Mouse (Mus musculus): ENCODE results near the gene Med13l. TPM values are rescaled to one million over a fixed set of nuclear protein-coding genes. Genes with fewer than 3 reads are reported as not detected.

Med13l gene
- total and polyA plus RNA-seq, 2 experiments from 2014 or later = 11.3 to 28.9 TPM

DNA sequence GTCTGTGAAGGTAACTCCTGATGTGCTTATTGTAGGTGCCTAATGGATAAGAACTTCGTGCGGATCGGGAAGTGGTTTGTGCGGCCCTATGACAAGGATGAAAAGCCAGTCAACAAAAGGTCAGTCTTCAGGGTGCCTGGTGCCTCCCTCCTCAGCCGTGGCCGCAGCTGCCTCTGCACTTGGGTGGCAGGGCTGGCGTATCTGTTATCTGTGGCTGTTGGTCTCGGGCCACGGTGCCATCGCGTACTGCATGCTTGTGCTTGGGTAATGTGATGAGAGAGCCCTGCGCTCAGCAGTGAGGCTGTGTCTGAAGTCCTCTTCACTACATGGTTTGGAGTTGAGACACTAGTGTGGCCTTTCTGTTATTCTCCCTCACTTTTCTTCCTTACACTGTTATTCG, 120.4 kb downstream of the Med13l start:
- Histone ChIP-seq H3K9ac (replicated peaks; ENCODE audit: low read length) (no peak overlapping the region), H3K4me1 (ENCODE audit: insufficient read depth, low read length) (0 out of 2 replicates have a peak, but pooled peaks cover 5% of the 10 kb centered on the region), H3K27ac (no peak overlapping the region), H3K27me3 (ENCODE audit: insufficient read depth, low read length) (no peaks in the 10 kb centered on the region), H3K4me3 (ENCODE audit: low read length) (no peak overlapping the region), H3K4me2 (ENCODE audit: low read depth, low read length) (no peak overlapping the region), H3K9me3 (ENCODE audit: low read length) (no peaks in the 10 kb centered on the region), H3K36me3 (ENCODE audit: insufficient read depth, low read length) (no peaks in the 10 kb centered on the region)
- WGBS = 83% methylated on average over 13 of the region's 13 CpGs
- no peak for TF ChIP-seq CTCF (IDR thresholded peaks at IDR 0.05; ENCODE audit: low read depth)
- no peak for DNase-seq (ENCODE audit: low spot score)
- no peak for ATAC-seq

DNA sequence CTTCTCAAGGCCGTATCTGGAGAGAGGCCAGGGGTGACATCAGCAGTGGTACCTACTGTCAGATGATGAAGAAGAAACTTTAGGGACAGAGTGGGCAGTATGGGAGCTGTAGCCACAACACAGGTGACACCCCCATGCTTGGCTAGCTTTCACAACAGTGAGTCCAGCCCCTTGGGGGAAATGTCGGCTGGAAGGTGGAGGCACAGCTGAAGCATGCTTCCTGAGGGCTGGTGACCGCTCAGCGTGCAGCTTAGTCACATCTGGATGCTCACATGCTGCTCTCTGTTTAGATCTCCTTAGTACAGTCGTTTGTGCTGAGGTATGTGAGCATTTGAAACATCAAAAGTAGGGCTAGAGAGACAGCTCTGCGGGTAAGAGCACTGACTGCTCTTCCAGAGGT, 121.5 kb downstream of the Med13l start:
- ATAC-seq (no peak), DNase-seq (ENCODE audit: low spot score) (no peak)
- 87% methylated on average over 6 of the region's 6 CpGs for WGBS
- no peak overlapping the region for H3K9ac ChIP-seq (replicated peaks; ENCODE audit: low read length)
- H3K36me3 ChIP-seq (ENCODE audit: insufficient read depth, low read length) = no peaks in the 10 kb centered on the region
- no peak for TF ChIP-seq CTCF (IDR thresholded peaks at IDR 0.05; ENCODE audit: low read depth)
- no peak overlapping the region for H3K4me2 ChIP-seq (ENCODE audit: low read depth, low read length)
- no peak overlapping the region for H3K27ac ChIP-seq
- no peaks in the 10 kb centered on the region for H3K4me1 ChIP-seq (ENCODE audit: insufficient read depth, low read length)
- H3K9me3 ChIP-seq (ENCODE audit: low read length) = no peaks in the 10 kb centered on the region
- H3K27me3 ChIP-seq (ENCODE audit: insufficient read depth, low read length) = no peaks in the 10 kb centered on the region
- H3K4me3 ChIP-seq (ENCODE audit: low read length) = no peak overlapping the region

DNA sequence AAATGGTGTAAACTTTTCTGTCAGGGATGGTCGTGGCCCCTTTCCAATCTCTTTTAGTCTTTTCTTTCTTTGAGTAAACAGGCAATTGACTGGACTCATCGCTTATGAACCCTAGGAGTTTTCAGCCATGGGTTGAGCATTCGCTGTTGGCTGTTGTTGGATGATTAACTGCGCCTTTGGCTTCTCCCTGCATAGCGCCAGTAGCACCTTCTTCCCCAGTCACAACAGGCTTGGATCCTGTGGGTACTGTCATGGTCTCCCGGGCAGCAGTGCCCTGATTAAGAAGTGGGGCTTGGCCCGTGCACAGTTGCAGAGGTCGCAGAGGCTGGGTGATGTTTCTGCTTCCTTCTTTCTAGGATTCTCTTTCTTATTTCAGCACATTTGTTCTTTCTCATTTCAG, 124.7 kb downstream of the Med13l start:
- H3K4me2 ChIP-seq (ENCODE audit: low read depth, low read length) = no peak overlapping the region

DNA sequence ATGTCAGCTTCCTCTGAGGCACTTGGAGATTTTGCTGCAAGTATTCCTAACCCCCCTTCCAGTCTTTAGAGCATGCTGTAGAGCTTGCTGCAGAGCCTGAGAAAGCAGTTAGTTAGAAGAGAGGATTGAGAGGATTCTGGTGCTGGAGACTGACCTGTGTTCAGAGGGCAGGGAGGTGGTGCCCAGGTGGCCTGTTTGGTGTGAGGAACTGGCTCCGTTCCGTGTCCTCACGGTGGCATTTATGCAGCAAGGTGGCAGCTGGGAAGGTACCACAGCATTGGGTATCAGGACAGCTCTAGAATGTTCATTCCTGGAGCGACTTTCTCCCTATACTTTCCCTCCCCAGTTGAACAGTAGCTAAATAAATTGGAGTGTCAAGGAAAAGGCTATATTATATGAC, 125.5 kb downstream of the Med13l start:
- H3K27ac ChIP-seq = no peak overlapping the region
- H3K27me3 ChIP-seq (ENCODE audit: insufficient read depth, low read length) = no peaks in the 10 kb centered on the region
- ATAC-seq (no peak), DNase-seq (ENCODE audit: low spot score) (no peak)
- H3K9ac ChIP-seq (replicated peaks; ENCODE audit: low read length) = no peak overlapping the region
- no peaks in the 10 kb centered on the region for H3K9me3 ChIP-seq (ENCODE audit: low read length)
- no peak for TF ChIP-seq CTCF (IDR thresholded peaks at IDR 0.05; ENCODE audit: low read depth)
- H3K4me3 ChIP-seq (ENCODE audit: low read length) = no peak overlapping the region
- H3K4me1 ChIP-seq (ENCODE audit: insufficient read depth, low read length) = 0 out of 2 replicates have a peak, but pooled peaks cover 4% of the 10 kb centered on the region
- H3K4me2 ChIP-seq (ENCODE audit: low read depth, low read length) = no peak overlapping the region
- no peaks in the 10 kb centered on the region for H3K36me3 ChIP-seq (ENCODE audit: insufficient read depth, low read length)
- 90% methylated on average over 4 of the region's 4 CpGs for WGBS

More for the DNA sequence above, 124.7 kb downstream of the Med13l start:
- Histone ChIP-seq H3K4me1 (ENCODE audit: insufficient read depth, low read length) (0 out of 2 replicates have a peak, but pooled peaks cover 4% of the 10 kb centered on the region), H3K4me3 (ENCODE audit: low read length) (no peak overlapping the region), H3K9me3 (ENCODE audit: low read length) (no peaks in the 10 kb centered on the region), H3K36me3 (ENCODE audit: insufficient read depth, low read length) (no peaks in the 10 kb centered on the region), H3K27ac (no peak overlapping the region), H3K9ac (replicated peaks; ENCODE audit: low read length) (no peak overlapping the region), H3K27me3 (ENCODE audit: insufficient read depth, low read length) (no peaks in the 10 kb centered on the region)
- no peak for TF ChIP-seq CTCF (IDR thresholded peaks at IDR 0.05; ENCODE audit: low read depth)
- ATAC-seq = no peak
- WGBS = 73% methylated on average over 8 of the region's 8 CpGs
- DNase-seq (ENCODE audit: low spot score) = no peak

DNA sequence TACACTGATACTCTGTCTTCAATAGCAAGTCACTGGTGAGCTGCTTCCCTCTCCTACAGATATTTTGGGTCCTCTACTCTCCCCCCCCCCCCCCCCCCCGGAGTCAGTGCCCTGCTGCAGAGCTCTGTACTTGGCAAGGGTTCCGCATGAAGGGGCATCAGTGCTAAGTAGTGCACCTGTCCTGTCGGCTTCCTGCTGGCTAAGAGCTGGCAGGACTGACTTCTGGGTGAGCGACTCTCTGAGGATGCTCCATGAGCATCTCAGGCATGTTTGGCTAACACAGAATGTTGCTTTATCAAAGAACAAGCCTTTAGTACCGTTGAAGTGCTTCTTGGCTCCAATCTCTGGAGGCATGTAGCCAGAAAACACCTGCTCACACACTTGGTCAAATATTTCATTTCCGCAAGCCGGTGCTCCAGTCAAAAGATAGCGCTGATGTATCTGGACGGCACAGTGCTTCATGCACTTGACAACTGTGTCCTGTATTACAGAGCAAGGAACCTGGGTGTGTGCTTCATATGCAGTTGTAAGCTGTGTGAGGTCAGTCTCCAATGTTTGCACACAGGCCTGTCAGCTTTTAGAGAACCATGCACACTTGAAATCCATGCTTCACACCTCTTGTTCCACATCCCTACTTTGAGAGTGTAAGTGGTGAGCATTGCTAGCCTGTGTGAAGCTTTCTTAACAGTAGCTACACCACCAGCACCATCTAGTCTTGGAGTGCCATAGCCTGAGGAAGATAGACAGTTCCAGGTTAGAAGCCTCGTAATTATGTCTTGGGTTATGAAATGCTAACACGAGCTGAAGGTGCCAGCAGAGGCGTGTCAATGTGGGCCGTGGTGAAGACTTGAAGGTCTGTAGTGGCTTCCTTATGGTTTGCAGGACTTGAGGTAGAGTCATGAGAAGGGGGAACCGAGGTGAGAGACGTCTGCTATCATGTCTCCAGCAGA, 128.7 kb downstream of the Med13l start:
- no peak for TF ChIP-seq CTCF (IDR thresholded peaks at IDR 0.05; ENCODE audit: low read depth)
- no peak overlapping the region for H3K4me2 ChIP-seq (ENCODE audit: low read depth, low read length)
- H3K4me3 ChIP-seq (ENCODE audit: low read length) = no peak overlapping the region
- ATAC-seq (no peak), DNase-seq (ENCODE audit: low spot score) (no peak)
- no peak overlapping the region for H3K27ac ChIP-seq
- no peaks in the 10 kb centered on the region for H3K9me3 ChIP-seq (ENCODE audit: low read length)
- 0 out of 2 replicates have a peak, but pooled peaks cover 4% of the 10 kb centered on the region for H3K4me1 ChIP-seq (ENCODE audit: insufficient read depth, low read length)
- H3K27me3 ChIP-seq (ENCODE audit: insufficient read depth, low read length) = no peaks in the 10 kb centered on the region
- H3K9ac ChIP-seq (replicated peaks; ENCODE audit: low read length) = no peak overlapping the region
- 66% methylated on average over 15 of the region's 15 CpGs for WGBS
- H3K36me3 ChIP-seq (ENCODE audit: insufficient read depth, low read length) = no peaks in the 10 kb centered on the region

DNA sequence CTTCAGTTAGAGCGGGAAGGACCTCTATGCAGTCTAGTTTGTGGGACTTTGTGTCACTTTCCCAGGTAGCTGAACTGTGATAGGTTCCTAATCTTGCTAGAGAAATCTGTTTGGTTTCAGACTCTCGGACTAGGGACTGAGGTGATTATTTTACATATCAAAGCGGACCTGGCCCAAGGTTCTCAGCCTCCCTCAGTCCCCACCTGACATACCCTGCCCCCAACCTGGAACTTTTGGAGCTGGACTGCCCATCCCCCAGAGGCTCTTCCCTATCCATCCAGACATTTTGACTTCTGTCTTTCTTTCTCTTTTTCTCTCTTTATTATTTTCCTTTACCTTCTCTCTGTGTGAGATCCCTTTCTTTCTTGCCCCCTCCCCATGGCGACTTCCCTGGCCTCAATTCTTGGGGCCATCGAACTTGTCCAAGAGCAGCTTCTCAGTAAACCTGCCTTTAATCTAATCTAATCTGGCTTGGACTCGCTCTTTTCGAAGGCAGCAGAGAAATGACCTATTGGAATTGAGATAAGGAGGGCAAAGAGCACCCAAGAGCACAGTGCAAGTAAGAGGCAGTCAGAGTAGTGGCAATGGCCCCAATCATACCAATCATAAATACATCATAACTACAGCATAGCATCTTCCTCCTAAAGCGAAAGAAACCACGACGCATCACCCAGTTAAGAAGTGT, 130.7 kb downstream of the Med13l start:
- ATAC-seq (no peak), DNase-seq (ENCODE audit: low spot score) (no peak)
- no peak for TF ChIP-seq CTCF (IDR thresholded peaks at IDR 0.05; ENCODE audit: low read depth)
- no peaks in the 10 kb centered on the region for H3K9me3 ChIP-seq (ENCODE audit: low read length)
- no peak overlapping the region for H3K27ac ChIP-seq
- no peak overlapping the region for H3K9ac ChIP-seq (replicated peaks; ENCODE audit: low read length)
- H3K27me3 ChIP-seq (ENCODE audit: insufficient read depth, low read length) = no peaks in the 10 kb centered on the region
- WGBS = 83% methylated on average over 10 of the region's 10 CpGs
- H3K4me2 ChIP-seq (ENCODE audit: low read depth, low read length) = no peak overlapping the region
- H3K36me3 ChIP-seq (ENCODE audit: insufficient read depth, low read length) = no peaks in the 10 kb centered on the region
- 0 out of 2 replicates have a peak, but pooled peaks cover 4% of the 10 kb centered on the region for H3K4me1 ChIP-seq (ENCODE audit: insufficient read depth, low read length)
- H3K4me3 ChIP-seq (ENCODE audit: low read length) = no peak overlapping the region
